Mouse (Mus musculus) cerebellum, adult 2 months (tissue): ENCODE results near the gene Itgb5. TPM values are rescaled to one million over a fixed set of nuclear protein-coding genes. Genes with fewer than 3 reads are reported as not detected.

Source experiments
- DNase-seq, 2 experiments: peaks; one replicate each; pipeline ENCODE4 v3.0.0; 2021
- H3K27ac ChIP-seq: fragments of 200-500 bp; 2 replicates; pipeline ENCODE4 v1.5.1; 2012; ENCODE audit warnings: low read length, control low read depth, inconsistent platforms; ENCODE audit not compliant: insufficient read depth
- H3K27me3 ChIP-seq: fragments of 200-500 bp; 2 replicates; pipeline ENCODE4 v1.6.1; 2012; ENCODE audit warnings: inconsistent platforms, mild to moderate bottlenecking, low read length, moderate library complexity; ENCODE audit not compliant: control insufficient read depth, insufficient read depth
- H3K4me1 ChIP-seq: fragments of 200-500 bp; 2 replicates; pipeline ENCODE4 v1.6.1; 2011; ENCODE audit warnings: low read length; ENCODE audit not compliant: control insufficient read depth, insufficient read depth
- H3K4me3 ChIP-seq: fragments of 200-500 bp; replicated peaks from 2 replicates; pipeline ENCODE3; 2011; ENCODE audit warnings: mild to moderate bottlenecking, low read depth, low read length, control low read depth; ENCODE audit not compliant: insufficient read depth
- CTCF ChIP-seq: fragments of 200-500 bp; IDR thresholded peaks from 2 replicates; pipeline ENCODE4 v1.5.1; 2011; ENCODE audit warnings: low read depth, mild to moderate bottlenecking, control low read depth, low read length, moderate library complexity, borderline replicate concordance; ENCODE audit not compliant: insufficient read depth
- POLR2A ChIP-seq: fragments of 200-500 bp; IDR thresholded peaks from 2 replicates; pipeline ENCODE4 v1.6.1; 2011; ENCODE audit warnings: low read length, control low read depth, borderline replicate concordance; ENCODE audit not compliant: insufficient read depth
- WGBS: fragments of 180-500 bp; shearing (Covaris S2); methylation state at CpG from one replicate; pipeline ENCODE4 v1.1.7; 2018; 5-methylcytosine and 5-hydroxymethylcytosine counted together
- polyA plus RNA-seq: library from polyadenylated mRNA; depleted of rRNA; stranded (reverse); fragments of >200 nt; gene quantifications from 2 replicates; pipeline ENCODE4 v1.2.3, GENCODE M21; 2012

The Itgb5 gene
- polyA plus RNA-seq, 1 experiment = 59.0 TPM

DNA sequence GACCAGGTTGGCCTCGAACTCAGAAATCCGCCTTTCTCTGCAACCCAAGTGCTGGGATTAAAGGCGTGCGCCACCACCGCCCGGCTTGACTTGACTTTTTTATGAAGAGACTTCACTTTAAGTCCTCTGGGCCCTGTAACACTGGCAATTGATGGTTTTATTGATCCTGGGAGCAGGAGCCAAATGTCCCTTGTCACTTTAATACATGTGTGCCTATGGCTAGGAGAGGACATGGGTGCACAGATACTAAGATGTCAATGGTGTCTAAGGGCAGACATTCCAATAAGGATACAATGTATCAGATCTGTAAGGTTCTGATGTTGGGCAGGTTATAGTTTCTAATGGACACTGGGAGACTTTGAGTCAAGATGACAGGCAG is 105.9 kb downstream of the Itgb5 start:
- no peak for DNase-seq
- no peak overlapping the region for H3K4me3 ChIP-seq
- no peak for TF ChIP-seq POLR2A
- no peak for TF ChIP-seq CTCF
- peaks cover 38% of the 10 kb centered on the region for H3K4me1 ChIP-seq
- H3K27ac ChIP-seq = no peak overlapping the region
- WGBS = 92% methylated on average over 6 of the region's 6 CpGs
- no peaks in the 10 kb centered on the region for H3K27me3 ChIP-seq

DNA sequence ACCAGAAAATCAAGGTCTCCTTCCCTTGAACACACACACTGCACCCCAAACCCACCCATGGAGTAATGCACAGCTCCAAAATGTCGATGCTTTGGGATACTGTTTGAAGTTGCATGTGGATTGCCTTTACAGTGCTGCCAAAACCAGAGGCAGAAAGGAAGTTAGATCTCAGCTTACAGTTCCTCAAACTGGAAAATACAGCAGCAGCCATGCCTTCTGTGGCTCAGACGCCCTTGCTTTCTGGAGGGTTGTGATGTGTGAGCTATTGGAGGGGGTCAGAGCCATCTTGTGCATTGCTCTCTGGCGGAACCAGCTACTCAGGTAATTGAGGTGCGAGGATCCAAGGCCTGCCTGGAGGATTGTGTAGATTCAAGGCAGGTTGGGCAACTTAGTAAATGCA is 107.4 kb downstream of the Itgb5 start:
- Histone ChIP-seq H3K27me3 (no peaks in the 10 kb centered on the region), H3K4me3 (no peak overlapping the region), H3K4me1 (peaks cover 47% of the 10 kb centered on the region), H3K27ac (0 out of 2 replicates have a peak overlapping the region, but pooled peaks have one; percentile 6)
- DNase-seq = no peak
- no peak for TF ChIP-seq CTCF
- no peak for TF ChIP-seq POLR2A
- WGBS = 92% methylated on average over 4 of the region's 4 CpGs

DNA sequence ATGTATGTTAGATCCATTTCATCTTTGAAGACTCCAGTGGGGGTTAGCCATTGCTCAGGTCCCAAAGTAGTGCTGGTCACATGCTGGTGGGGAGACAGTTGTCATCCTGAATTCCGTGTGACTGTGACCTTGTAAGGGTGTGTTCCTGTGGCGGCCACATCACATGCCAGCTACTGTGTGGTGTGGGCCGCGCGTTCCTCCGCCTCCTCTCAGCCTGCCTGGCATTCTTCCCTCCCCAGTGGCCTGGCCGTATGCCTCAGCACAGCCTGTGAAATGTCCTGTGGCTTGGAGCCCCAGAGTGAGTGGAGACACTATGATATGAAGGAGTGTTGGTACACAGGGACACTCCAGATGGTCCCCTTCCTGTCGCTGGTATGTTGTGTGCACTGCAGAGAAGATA is 108.1 kb downstream of the Itgb5 start:
- peak; percentile 91 to 93 for DNase-seq
- Histone ChIP-seq H3K27me3 (no peaks in the 10 kb centered on the region), H3K4me3 (no peak overlapping the region), H3K27ac (peak overlapping the region; percentile 27; the same call in 1 of the 2 replicates), H3K4me1 (peaks cover 43% of the 10 kb centered on the region)
- no peak for TF ChIP-seq CTCF
- no peak for TF ChIP-seq POLR2A
- 7% methylated on average over 8 of the region's 8 CpGs for WGBS

DNA sequence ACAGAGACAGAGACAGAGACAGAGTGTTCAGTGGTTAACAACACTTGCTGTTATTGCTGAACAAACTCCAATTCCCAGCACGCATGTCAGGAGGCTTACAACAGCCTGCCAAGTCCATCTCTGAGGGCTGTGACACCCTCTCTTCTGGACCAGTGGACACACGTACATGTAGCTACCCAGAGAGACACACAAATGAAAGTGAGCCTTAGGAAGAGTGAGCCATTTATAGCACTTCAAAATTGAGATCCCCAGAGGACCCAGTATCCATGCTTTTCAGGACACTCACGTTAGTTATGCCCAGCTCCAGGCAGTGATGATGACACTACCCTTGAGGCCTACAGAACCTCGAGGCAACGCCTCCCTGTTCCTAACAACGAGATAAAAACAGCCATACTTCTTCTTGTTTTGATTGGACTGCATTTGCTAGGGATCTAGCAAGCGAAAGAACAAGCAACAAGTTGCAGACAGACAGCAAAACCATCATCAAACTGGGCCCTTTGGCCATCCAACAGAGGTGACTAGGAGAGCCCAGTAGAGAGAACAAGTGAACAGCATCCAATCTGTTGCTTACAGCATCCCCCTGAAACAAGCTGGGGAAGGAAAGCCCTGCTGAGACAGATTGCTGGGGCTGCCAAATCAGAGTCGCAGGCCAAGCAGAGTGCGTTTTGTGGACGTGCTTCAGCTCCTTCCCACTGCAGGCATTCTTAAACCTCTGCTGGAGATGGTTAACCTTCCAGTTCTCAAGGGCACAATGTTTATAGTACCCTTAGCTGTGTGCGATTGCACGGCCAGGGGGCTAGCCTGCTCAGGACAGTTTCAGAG is 109.1 kb downstream of the Itgb5 start:
- Histone ChIP-seq H3K4me3 (no peak overlapping the region), H3K27ac (peak overlapping the region; percentile 27; the same call in 1 of the 2 replicates), H3K4me1 (peaks cover 46% of the 10 kb centered on the region), H3K27me3 (no peaks in the 10 kb centered on the region)
- WGBS = 49% methylated on average over 12 of the region's 12 CpGs
- DNase-seq = peak; percentile 61 to 64
- TF ChIP-seq CTCF (no peak), POLR2A (no peak)

DNA sequence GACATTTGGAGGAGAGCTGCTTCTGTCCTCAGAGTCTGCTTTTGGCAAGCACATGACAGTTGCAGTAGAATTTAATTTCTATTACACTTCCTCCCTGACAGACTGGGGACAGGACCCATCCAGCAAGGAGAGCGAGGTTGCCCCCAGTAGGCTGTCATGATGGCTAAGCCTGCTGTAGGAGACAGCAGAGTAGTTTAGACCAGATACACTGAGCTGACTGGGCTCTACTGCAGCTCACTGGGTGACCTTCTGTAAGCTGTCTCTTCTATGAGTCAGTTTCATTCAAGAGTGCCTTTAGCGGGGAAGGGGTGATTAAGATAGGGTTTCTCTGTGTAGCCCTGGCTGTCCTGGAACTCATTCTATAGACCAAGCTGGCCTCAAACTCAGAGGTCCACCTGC is 109.7 kb downstream of the Itgb5 start:
- Histone ChIP-seq H3K4me3 (no peak overlapping the region), H3K27ac (0 out of 2 replicates have a peak overlapping the region, but pooled peaks have one; percentile 14), H3K27me3 (no peaks in the 10 kb centered on the region), H3K4me1 (peaks cover 52% of the 10 kb centered on the region)
- TF ChIP-seq CTCF = no peak
- no peak for TF ChIP-seq POLR2A
- 72% methylated on average over 2 of the region's 2 CpGs for WGBS
- DNase-seq = no peak

DNA sequence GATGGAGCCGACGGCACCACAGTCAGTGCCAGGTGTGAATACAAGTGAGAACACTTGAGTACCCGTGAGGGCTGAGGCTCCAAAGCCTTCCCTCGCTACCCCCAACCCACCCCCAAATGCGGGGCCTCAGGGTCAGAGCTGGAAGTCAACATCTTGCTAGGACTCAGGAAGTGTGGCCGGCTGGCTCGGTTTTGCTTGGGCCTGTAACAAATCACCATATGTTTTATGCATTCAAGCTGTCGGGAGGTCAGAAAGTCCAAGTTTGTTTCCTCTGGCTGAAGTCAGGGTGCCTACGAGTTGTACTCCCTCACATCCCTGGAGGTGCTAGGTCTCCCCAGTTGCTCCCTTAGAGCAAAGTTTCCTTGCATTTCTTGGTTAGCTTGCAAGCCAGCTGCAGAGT is 110.2 kb downstream of the Itgb5 start:
- Histone ChIP-seq H3K27ac (peak overlapping the region; percentile 14), H3K27me3 (no peaks in the 10 kb centered on the region), H3K4me1 (peaks cover 54% of the 10 kb centered on the region), H3K4me3 (no peak overlapping the region)
- 38% methylated on average over 9 of the region's 9 CpGs for WGBS
- DNase-seq = no peak
- no peak for TF ChIP-seq POLR2A
- no peak for TF ChIP-seq CTCF

DNA sequence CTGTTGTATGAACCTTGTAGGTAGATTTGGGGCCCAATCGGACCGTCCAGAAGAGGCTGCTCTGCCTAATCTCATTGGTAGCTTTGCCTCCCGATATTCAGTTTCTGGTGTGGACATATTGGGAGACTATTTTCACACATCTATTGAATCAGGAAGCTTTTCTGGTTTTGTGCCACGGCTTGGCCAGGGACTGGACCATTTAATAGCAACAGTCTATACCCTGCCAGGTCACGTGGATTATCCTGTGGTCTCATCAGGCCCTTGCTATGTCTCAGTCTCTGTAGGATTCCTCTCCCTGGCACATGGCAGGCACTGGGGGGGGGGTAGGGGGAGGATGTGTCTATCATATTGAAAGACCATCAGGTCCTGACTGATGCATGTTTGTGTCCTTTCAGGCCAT is 110.6 kb downstream of the Itgb5 start:
- 16% methylated on average over 5 of the region's 5 CpGs for WGBS
- TF ChIP-seq CTCF (no peak), POLR2A (no peak)
- DNase-seq = peak; percentile 63 to 81
- Histone ChIP-seq H3K27me3 (no peaks in the 10 kb centered on the region), H3K27ac (peak overlapping the region; percentile 14), H3K4me3 (no peak overlapping the region), H3K4me1 (peaks cover 58% of the 10 kb centered on the region)

DNA sequence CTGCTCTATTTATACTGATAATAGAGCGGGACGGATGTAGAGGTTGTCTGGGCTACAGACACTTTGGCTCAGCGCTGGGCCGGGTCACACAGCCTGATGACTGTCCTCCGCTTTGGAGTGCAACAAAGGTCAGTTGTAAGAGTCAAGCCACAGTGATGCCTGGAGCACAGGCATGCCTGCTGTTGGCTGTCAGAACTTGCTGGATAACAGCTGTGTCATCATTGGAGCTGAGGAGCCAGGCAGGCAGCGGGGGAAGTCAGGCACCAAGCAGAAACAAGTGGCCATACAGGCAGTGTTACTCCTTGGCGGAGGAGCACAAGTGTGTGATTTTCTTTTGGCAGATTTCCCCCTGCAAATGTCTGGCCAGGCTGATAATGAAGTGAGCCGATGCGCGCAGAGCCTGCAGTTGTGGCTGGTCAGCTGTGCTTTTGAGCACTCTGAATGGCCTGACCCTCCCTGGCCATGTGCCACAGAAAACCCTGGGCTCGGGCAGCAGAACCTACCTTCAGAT is 111.9 kb downstream of the Itgb5 start:
- 46% methylated on average over 11 of the region's 11 CpGs for WGBS

More for the DNA sequence above, 111.9 kb downstream of the Itgb5 start:
- no peaks in the 10 kb centered on the region for H3K27me3 ChIP-seq
- peak in 1 of 2 experiments; percentile 57 for DNase-seq
- no peak overlapping the region for H3K4me3 ChIP-seq
- no peak overlapping the region for H3K27ac ChIP-seq
- TF ChIP-seq POLR2A (no peak), CTCF (no peak)
- H3K4me1 ChIP-seq = peaks cover 63% of the 10 kb centered on the region
